Mouse (Mus musculus) stomach, embryonic 16.5 days (tissue): ENCODE data around the gene Lrrc20. TPM values are rescaled to one million over a fixed set of nuclear protein-coding genes. Genes with fewer than 3 reads are reported as not detected.
A peak's percentile ranks its signal among the peaks of the same experiment; 100 is the strongest.

ENCODE experiments used
- ATAC-seq: fragments of 200-750 bp; cut with Nextera tagmentation; 2 replicates; pipeline ENCODE4 v1.8.0; 2017; ENCODE audit warnings: moderate number of reproducible peaks, moderate TSS enrichment; ENCODE audit not compliant: insufficient read depth, low FRiP score
- H3K27ac ChIP-seq: fragments of 300-500 bp; sonication (generic); 2 replicates; pipeline ENCODE4 v1.5.1; 2014; ENCODE audit warnings: low read length
- H3K27me3 ChIP-seq: fragments of 300-500 bp; sonication (generic); 2 replicates; pipeline ENCODE4 v1.6.1; 2014; ENCODE audit warnings: low read length, control low read depth, mixed read lengths; ENCODE audit not compliant: control insufficient read depth, insufficient read depth
- H3K36me3 ChIP-seq: fragments of 300-500 bp; sonication (generic); 2 replicates; pipeline ENCODE4 v1.6.1; 2014; ENCODE audit warnings: low read length; ENCODE audit not compliant: control insufficient read depth, insufficient read depth
- H3K4me1 ChIP-seq: fragments of 300-500 bp; sonication (generic); 2 replicates; pipeline ENCODE4 v1.6.1; 2014; ENCODE audit warnings: low read length, control low read depth, mixed read lengths; ENCODE audit not compliant: control insufficient read depth, insufficient read depth
- H3K4me2 ChIP-seq: fragments of 300-500 bp; sonication (generic); 2 replicates; pipeline ENCODE4 v1.6.1; 2014; ENCODE audit warnings: low read depth, low read length, mixed read lengths
- H3K4me3 ChIP-seq: fragments of 300-500 bp; sonication (generic); replicated peaks from 2 replicates; pipeline ENCODE4 v1.5.1; 2014; ENCODE audit warnings: mild to moderate bottlenecking, low read length
- H3K9ac ChIP-seq: fragments of 300-500 bp; sonication (generic); 2 replicates; pipeline ENCODE4 v1.6.1; 2014; ENCODE audit warnings: low read length
- H3K9me3 ChIP-seq: fragments of 300-500 bp; sonication (generic); replicated peaks from 2 replicates; pipeline ENCODE4 v1.6.1; 2016; ENCODE audit warnings: low read length, control low read depth; ENCODE audit not compliant: control insufficient read depth
- WGBS: fragments of 180-500 bp; shearing (Covaris S2); extraction: QIAGEN DNeasy Blood & Tissue Kit; methylation state at CpG from one replicate; pipeline ENCODE4 v1.1.7; 2014; 5-methylcytosine and 5-hydroxymethylcytosine counted together
- polyA plus RNA-seq: library from polyadenylated mRNA; unstranded; fragments of >200 nt; fragmentation: Nextera tagmentation; extraction: Ambion mirVana; gene quantifications from 2 replicates; pipeline ENCODE4 v1.2.1, GENCODE M21; 2015

The Lrrc20 gene
- polyA plus RNA-seq, 1 experiment from 2014 or later, result 5.6 TPM

DNA sequence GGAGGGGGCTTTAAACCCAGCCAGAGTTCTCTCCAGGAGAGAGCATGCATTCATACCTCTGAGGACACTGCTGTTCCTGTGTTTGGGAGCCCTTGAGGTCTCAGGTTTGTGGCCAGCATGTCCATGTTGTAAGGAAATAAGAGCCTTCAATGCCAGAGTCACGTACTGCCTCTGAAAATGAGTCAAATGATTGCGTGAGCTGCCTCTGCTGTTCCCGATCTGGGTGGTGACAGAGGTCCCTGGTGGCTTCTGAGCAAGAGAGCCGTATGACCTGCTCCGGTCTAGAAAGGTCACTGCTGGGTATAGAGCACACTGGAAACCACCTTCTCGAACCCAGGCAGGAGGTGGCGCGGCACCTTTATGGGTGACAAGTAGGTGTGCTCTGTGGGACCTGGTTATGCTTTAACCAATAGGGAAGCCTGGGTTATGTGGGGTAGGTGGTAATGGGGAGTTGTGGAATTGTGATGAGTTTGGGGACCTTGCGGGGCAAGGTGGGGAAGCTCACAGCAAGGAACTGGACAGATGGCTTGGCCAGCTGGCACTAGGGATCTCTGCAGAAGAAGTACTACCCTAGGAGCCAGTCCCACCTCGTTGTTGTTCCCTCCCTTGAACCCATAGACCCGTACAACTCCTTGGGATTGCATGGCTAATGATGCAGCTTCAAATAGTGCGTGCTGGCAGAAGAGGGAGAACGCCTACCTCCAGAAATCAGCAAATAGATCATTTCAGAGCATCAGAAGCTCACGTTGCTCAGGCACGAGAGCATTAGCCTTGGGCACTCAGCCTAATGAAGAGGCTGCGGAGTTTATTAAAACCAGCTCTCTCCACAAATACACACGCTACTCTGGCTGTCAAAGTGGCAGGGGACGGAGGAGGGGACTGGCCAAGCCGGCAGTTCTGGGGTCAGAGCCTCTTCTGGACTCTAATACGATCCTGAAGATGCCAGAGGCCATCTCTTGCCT, 24.2 kb downstream of the Lrrc20 start:
- Histone ChIP-seq H3K36me3 (no peaks in the 10 kb centered on the region), H3K4me3 (no peak overlapping the region), H3K27ac (no peak overlapping the region), H3K9ac (no peak overlapping the region), H3K4me2 (no peak overlapping the region), H3K9me3 (no peaks in the 10 kb centered on the region), H3K27me3 (no peaks in the 10 kb centered on the region), H3K4me1 (peaks cover 6% of the 10 kb centered on the region; the same call in 1 of the 2 replicates)
- WGBS, result 82% methylated on average over 20 of the region's 20 CpGs
- ATAC-seq, result no peak

DNA sequence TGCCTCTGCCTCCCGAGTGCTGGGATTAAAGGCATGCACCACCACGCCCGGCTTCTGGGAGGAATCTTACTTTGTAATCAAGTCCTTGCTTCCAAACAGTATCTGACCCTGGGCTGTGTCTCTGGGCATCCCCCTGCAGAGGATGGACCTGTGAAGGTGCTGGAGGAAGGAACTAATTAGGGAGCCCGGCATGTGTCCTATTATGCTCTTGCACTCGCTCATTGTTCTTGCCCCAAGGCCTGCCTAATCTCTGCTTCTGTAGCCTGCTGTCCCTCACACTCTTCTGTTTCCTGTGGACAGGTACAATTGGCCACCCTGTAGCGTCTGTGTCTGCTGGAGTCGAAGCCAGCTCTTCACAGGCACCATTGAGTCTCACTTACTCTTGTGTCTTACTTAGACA, 25.2 kb downstream of the Lrrc20 start:
- WGBS, result 79% methylated on average over 7 of the region's 7 CpGs
- Histone ChIP-seq H3K27me3 (no peaks in the 10 kb centered on the region), H3K9me3 (no peaks in the 10 kb centered on the region), H3K27ac (no peak overlapping the region), H3K4me2 (no peak overlapping the region), H3K36me3 (no peaks in the 10 kb centered on the region), H3K4me1 (peaks cover 6% of the 10 kb centered on the region; the same call in 1 of the 2 replicates), H3K9ac (no peak overlapping the region), H3K4me3 (no peak overlapping the region)
- ATAC-seq, result no peak

DNA sequence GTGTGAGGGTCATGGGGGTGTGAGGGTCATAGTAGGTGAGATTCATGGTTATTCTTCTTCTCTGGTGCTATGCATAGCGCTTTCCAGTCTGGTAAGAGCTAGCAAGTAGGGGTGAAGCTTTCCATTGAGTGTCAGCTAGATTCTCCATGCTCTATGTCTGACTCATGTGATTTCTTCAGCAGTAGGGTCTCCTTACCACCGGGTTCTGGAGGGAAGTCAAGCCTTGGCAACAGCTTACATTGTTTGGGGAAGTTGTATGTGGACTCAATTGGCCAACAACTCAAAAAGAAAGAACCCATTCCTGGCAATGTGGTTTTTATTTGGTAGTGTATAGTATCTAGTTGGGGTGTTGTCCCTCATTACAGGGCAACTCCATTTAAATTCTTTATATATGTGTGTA, 28.5 kb downstream of the Lrrc20 start:
- 81% methylated on average over 2 of the region's 2 CpGs for WGBS
- ATAC-seq, result no peak

DNA sequence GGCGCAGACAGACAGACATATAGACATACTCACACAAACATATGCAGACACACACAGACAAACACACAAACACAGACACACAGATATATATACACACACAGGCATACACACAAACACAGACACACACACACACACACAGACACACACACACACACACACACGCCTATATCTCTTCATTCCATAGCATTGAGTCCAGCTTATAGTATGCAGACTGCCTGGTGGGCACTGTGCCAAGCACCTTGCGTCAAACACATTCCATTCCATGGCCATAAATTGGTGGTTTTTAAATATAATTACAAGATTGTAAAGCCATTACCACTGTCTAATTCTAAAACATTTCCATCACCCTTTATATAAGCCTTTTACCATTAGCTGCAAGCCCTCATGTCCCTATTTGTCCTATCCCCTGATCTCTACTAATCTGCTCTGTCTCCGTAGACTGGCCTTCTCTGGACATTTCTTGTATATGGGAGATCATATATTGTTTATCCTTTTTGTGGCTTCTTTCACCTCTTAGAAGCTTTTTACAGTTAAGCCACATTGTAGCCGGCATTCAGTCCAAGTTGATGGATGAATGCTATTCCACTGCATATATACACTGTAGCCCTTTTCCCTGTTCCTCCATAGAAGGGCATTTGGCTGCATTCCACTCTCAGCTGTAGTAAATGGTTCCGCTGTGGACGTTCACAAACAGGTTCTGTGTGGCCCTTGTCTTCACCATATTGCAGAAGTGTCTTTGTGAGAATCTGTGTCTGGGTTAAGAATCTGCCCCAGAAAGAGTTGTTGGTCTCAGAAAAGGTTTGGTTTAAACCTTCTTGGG, 31.0 kb downstream of the Lrrc20 start:
- 0 out of 2 replicates have a peak overlapping the region, but pooled peaks have one; percentile 16 for H3K27ac ChIP-seq
- peak; percentile 71; the same call in 1 of the 2 replicates for ATAC-seq

More for the DNA sequence above, 28.5 kb downstream of the Lrrc20 start:
- H3K9ac ChIP-seq, result no peak overlapping the region
- H3K27me3 ChIP-seq, result no peaks in the 10 kb centered on the region
- H3K9me3 ChIP-seq, result no peaks in the 10 kb centered on the region
- H3K27ac ChIP-seq, result no peak overlapping the region
- no peaks in the 10 kb centered on the region for H3K36me3 ChIP-seq
- no peaks in the 10 kb centered on the region for H3K4me1 ChIP-seq
- no peak overlapping the region for H3K4me3 ChIP-seq
- H3K4me2 ChIP-seq, result no peak overlapping the region

DNA sequence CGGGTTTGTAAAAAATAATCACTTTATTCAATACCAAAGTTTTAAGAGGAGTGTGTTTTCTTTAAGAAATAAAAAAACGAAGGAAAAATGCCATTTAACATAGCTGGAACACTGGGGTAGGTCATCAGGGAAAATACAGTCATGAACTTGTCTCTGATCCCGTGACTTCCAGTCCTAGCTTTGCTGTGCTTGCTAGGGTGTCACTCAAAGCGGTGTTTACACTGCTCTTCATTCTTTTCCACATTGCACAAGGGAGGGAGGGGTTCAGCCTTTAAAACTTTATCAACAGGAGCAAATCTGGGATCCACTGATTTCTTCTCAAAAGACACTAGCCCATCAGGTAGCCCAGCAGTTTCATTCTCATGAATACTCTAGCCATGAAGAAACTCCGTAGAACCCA, 34.3 kb downstream of the Lrrc20 start:
- Histone ChIP-seq H3K4me1 (no peaks in the 10 kb centered on the region), H3K27me3 (no peaks in the 10 kb centered on the region), H3K4me3 (no peak overlapping the region), H3K36me3 (no peaks in the 10 kb centered on the region), H3K4me2 (no peak overlapping the region), H3K9ac (no peak overlapping the region), H3K9me3 (no peaks in the 10 kb centered on the region), H3K27ac (no peak overlapping the region)
- 78% methylated on average over 5 of the region's 5 CpGs for WGBS
- ATAC-seq, result no peak

More for the DNA sequence above, 31.0 kb downstream of the Lrrc20 start:
- Histone ChIP-seq H3K4me2 (no peak overlapping the region), H3K27me3 (no peaks in the 10 kb centered on the region), H3K9ac (no peak overlapping the region), H3K4me3 (no peak overlapping the region), H3K36me3 (no peaks in the 10 kb centered on the region), H3K9me3 (no peaks in the 10 kb centered on the region), H3K4me1 (no peaks in the 10 kb centered on the region)
- WGBS, result 52% methylated on average over 7 of the region's 7 CpGs

DNA sequence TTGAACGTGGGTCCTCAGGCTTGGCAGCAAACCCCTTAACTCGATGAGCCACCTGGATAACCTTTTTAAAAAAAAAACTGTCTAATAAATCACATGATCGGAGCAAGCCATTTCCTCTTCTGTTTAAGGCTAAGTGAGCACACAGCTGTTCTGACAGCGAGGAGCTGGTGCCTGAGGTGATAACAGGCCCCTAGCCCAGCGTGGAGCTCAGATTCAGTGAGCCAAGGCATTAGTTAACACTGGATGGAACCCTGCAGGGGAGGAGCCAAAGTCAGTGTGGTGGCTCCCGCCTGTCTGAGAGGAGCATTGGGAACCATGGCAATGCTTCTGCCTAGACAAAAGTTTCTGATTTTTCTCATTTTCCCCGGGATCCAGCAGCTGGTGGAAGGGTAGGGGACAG, 35.2 kb downstream of the Lrrc20 start:
- H3K9me3 ChIP-seq, result no peaks in the 10 kb centered on the region
- H3K36me3 ChIP-seq, result no peaks in the 10 kb centered on the region
- H3K27ac ChIP-seq, result no peak overlapping the region
- no peak overlapping the region for H3K9ac ChIP-seq
- no peak overlapping the region for H3K4me3 ChIP-seq
- no peak overlapping the region for H3K4me2 ChIP-seq
- no peaks in the 10 kb centered on the region for H3K27me3 ChIP-seq
- 25% methylated on average over 7 of the region's 7 CpGs for WGBS
- ATAC-seq, result no peak
- no peaks in the 10 kb centered on the region for H3K4me1 ChIP-seq

DNA sequence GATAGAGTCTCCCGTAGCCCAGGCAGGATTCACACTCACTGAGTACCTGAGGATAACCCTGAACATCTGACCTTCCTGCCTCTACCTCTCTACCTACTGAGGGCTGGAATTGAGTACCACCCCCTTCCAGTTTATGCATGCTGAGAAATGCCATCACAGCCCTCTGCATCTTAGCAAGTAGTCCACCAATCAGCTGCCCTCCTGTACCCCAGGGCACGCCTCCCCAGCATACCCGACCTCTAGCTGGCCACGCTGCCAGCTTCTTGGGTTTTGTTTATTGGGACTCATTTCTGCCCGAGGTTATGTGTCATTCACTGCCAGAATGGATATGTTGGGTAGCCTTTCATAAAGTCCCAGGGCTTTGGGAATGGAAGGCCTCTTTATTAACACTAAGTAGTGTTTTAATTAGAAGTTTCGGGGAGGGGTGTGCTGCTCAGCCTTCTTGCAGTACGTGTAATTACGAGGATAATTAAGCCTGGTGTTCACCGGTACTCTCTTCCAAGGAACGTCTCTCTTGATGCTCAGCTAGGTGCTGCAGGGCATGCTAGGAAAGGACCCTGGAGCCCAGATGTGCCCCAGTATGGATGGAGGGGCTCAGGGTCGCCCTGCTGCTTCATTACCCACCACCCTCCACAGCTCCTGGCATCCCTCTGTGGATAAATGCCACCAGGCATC, 36.8 kb downstream of the Lrrc20 start:
- H3K4me3 ChIP-seq, result no peak overlapping the region
- H3K27ac ChIP-seq, result no peak overlapping the region
- no peak overlapping the region for H3K4me2 ChIP-seq
- no peaks in the 10 kb centered on the region for H3K27me3 ChIP-seq
- no peak overlapping the region for H3K9ac ChIP-seq
- no peaks in the 10 kb centered on the region for H3K9me3 ChIP-seq
- ATAC-seq, result no peak
- no peaks in the 10 kb centered on the region for H3K4me1 ChIP-seq
- 78% methylated on average over 11 of the region's 11 CpGs for WGBS
- H3K36me3 ChIP-seq, result no peaks in the 10 kb centered on the region

DNA sequence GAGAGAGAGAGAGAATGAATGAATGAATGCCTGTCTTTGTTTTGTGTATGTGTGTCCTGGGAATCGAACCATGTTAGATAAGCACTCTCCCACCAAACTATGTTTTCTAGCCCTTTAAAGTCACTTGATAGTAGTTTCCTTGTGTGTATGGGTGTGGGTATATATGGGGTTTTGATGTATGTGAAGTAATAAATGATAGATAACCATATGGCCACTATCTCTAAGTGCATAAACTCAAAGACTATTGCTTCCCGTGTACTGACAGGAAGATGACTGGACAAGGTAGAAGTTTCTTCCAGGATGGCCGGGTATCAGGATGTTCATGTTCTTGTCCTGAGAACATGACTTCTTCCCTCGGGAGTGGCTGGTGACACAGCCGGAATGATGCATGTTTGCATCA, 41.3 kb downstream of the Lrrc20 start:
- no peak overlapping the region for H3K9ac ChIP-seq
- H3K4me1 ChIP-seq, result no peaks in the 10 kb centered on the region
- no peaks in the 10 kb centered on the region for H3K27me3 ChIP-seq
- no peaks in the 10 kb centered on the region for H3K9me3 ChIP-seq
- no peak overlapping the region for H3K4me2 ChIP-seq
- H3K36me3 ChIP-seq, result no peaks in the 10 kb centered on the region
- no peak for ATAC-seq
- no peak overlapping the region for H3K27ac ChIP-seq
- 78% methylated on average over 5 of the region's 5 CpGs for WGBS
- no peak overlapping the region for H3K4me3 ChIP-seq
